Mouse (Mus musculus) forebrain, postnatal 0 days (tissue): ENCODE measurements around the gene Dot1l. TPM values are rescaled to one million over a fixed set of nuclear protein-coding genes. Genes with fewer than 3 reads are reported as not detected.

ENCODE experiments used
- ATAC-seq: fragments of 200-750 bp; cut with Nextera tagmentation; 2 replicates; pipeline ENCODE4 v1.8.0; 2017; ENCODE audit warnings: mild to moderate bottlenecking, moderate library complexity
- DNase-seq: peaks from one replicate; pipeline ENCODE4 v3.0.0-alpha.2; 2015
- H3K27ac ChIP-seq: fragments of 300-500 bp; sonication (generic); 2 replicates; pipeline ENCODE4 v1.5.1; 2014; ENCODE audit warnings: low read depth, mild to moderate bottlenecking, antibody characterized with exemption, low read length, moderate library complexity, mixed read lengths
- H3K27me3 ChIP-seq: fragments of 300-500 bp; sonication (generic); 2 replicates; pipeline ENCODE4 v1.6.1; 2014; ENCODE audit warnings: mild to moderate bottlenecking, low read length, mixed read lengths; ENCODE audit not compliant: insufficient read depth
- H3K36me3 ChIP-seq: fragments of 300-500 bp; sonication (generic); 2 replicates; pipeline ENCODE4 v1.6.1; 2014; ENCODE audit warnings: mild to moderate bottlenecking, moderate library complexity; ENCODE audit not compliant: insufficient read depth
- H3K4me1 ChIP-seq: fragments of 300-500 bp; sonication (generic); 2 replicates; pipeline ENCODE4 v1.6.1; 2014; ENCODE audit warnings: antibody characterized with exemption; ENCODE audit not compliant: insufficient read depth
- H3K4me2 ChIP-seq: fragments of 300-500 bp; sonication (generic); 2 replicates; pipeline ENCODE4 v1.6.1; 2014; ENCODE audit warnings: low read depth, mild to moderate bottlenecking, moderate library complexity
- H3K4me3 ChIP-seq: fragments of 300-500 bp; sonication (generic); 2 replicates; pipeline ENCODE4 v1.5.1; 2014; ENCODE audit warnings: low read depth, low read length, mixed read lengths
- H3K9ac ChIP-seq: fragments of 300-500 bp; sonication (generic); 2 replicates; pipeline ENCODE4 v1.6.1; 2014; ENCODE audit warnings: mild to moderate bottlenecking
- H3K9me3 ChIP-seq: fragments of 300-500 bp; sonication (generic); 2 replicates; pipeline ENCODE4 v1.6.1; 2016; ENCODE audit warnings: low read length
- CTCF ChIP-seq: sonication (generic); IDR thresholded peaks from 2 replicates; pipeline ENCODE4 v1.5.1; 2016; ENCODE audit warnings: antibody characterized with exemption, control low read depth, low read depth
- WGBS: fragments of 180-500 bp; shearing (Covaris S2); extraction: QIAGEN DNeasy Blood & Tissue Kit; methylation state at CpG from one replicate; pipeline ENCODE4 v1.1.7; 2014; 5-methylcytosine and 5-hydroxymethylcytosine counted together
- polyA plus RNA-seq: library from polyadenylated mRNA; unstranded; fragments of >200 nt; fragmentation: Nextera tagmentation; extraction: Ambion mirVana; gene quantifications from 2 replicates; pipeline ENCODE4 v1.2.1, GENCODE M21; 2015
- total RNA-seq: library from RNA; depleted of rRNA; stranded (reverse); fragments of >200 nt; gene quantifications from 2 replicates; pipeline ENCODE4 v1.2.3, GENCODE M21; 2014

Dot1l gene
- total and polyA plus RNA-seq, 2 experiments from 2014 or later, result 8.5 to 15.9 TPM

DNA sequence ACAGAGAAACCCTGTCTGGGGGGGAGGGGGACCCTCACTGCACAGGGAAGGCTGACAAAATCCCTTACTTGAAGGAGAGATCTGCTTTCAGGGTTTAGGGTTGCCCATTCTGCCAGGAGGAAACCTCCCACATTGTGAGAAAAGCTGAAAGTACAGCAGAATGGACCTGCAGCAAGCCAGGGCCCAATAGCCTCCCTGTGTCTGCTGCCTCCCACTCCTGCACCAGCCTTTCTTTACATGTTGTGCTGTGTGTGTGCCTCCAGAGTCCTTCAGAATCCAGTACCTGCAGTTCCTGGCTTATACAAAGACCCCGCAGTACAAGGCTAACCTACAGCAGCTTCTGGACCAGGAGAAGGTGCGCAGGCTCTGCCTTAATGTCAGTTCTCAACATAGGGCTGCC is 29.3 kb downstream of the Dot1l start:
- ATAC-seq, result no peak
- H3K36me3 ChIP-seq, result peaks cover 100% of the 10 kb centered on the region
- no peak for DNase-seq
- no peak overlapping the region for H3K27ac ChIP-seq
- H3K9ac ChIP-seq, result no peak overlapping the region
- H3K4me2 ChIP-seq, result no peak overlapping the region
- TF ChIP-seq CTCF, result no peak
- H3K9me3 ChIP-seq, result no peaks in the 10 kb centered on the region
- H3K4me3 ChIP-seq, result no peak overlapping the region
- H3K4me1 ChIP-seq, result no peaks in the 10 kb centered on the region
- 98% methylated on average over 2 of the region's 2 CpGs for WGBS
- H3K27me3 ChIP-seq, result no peaks in the 10 kb centered on the region

DNA sequence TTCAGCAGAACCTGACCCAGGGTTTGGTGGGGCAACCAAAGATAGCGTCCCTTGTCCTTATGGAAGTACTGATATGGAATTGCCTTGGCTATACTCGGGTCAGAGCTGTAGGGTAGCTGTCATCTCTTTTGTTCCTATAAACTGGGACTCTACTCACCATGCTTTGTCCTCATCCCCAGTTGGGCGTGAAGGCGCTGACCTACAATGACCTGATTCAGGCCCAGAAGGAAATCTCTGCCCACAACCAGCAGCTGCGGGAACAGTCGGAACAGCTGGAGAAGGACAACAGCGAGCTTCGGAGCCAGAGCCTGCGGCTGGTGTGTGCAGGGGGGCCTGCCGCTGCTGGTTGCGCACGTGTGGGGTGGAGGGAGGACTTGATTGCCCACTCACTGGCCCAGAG is 29.9 kb downstream of the Dot1l start:
- H3K4me2 ChIP-seq, result no peak overlapping the region
- H3K4me3 ChIP-seq, result no peak overlapping the region
- TF ChIP-seq CTCF, result no peak
- no peaks in the 10 kb centered on the region for H3K9me3 ChIP-seq
- no peak overlapping the region for H3K27ac ChIP-seq
- H3K27me3 ChIP-seq, result no peaks in the 10 kb centered on the region
- ATAC-seq (no peak), DNase-seq (no peak)
- WGBS, result 81% methylated on average over 12 of the region's 12 CpGs
- H3K4me1 ChIP-seq, result no peaks in the 10 kb centered on the region
- peaks cover 99% of the 10 kb centered on the region for H3K36me3 ChIP-seq
- H3K9ac ChIP-seq, result no peak overlapping the region

- ATAC-seq, result no peak
- H3K27ac ChIP-seq, result no peak overlapping the region
- no peak overlapping the region for H3K4me3 ChIP-seq
- peaks cover 99% of the 10 kb centered on the region for H3K36me3 ChIP-seq
- 94% methylated on average over 11 of the region's 11 CpGs for WGBS
- H3K9ac ChIP-seq, result no peak overlapping the region
- TF ChIP-seq CTCF, result no peak
- H3K4me1 ChIP-seq, result no peaks in the 10 kb centered on the region
- no peak for DNase-seq
- no peaks in the 10 kb centered on the region for H3K9me3 ChIP-seq
- no peaks in the 10 kb centered on the region for H3K27me3 ChIP-seq
- H3K4me2 ChIP-seq, result no peak overlapping the region
Measured at GRCm38 (mm10) chr10:80785963-80786362, 31.0 kb downstream of the Dot1l start.

DNA sequence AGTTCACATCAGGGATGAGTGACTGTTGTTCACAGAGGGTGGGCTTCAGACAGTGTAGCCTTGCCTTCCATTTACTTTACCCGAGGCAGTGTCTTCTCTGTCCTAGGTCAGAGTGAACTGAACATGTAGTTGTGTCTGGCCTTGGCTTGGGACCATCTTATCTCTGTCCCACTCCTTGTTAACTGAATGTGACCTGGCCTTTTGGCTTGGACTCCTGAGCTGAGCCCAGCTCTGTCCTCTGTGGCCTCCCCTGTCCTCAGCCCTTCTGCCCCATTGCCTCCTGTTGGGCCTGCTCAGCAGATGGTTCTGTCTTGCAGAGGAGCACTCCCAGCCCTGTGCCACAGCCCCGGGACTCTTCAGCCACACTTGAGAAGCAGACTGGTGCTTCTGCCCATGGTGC is 32.5 kb downstream of the Dot1l start:
- TF ChIP-seq CTCF, result no peak
- WGBS, result 81% methylated on average over 2 of the region's 2 CpGs
- Histone ChIP-seq H3K9ac (no peak overlapping the region), H3K4me2 (no peak overlapping the region), H3K4me3 (no peak overlapping the region), H3K4me1 (no peaks in the 10 kb centered on the region), H3K36me3 (peaks cover 97% of the 10 kb centered on the region), H3K27me3 (no peaks in the 10 kb centered on the region), H3K27ac (no peak overlapping the region), H3K9me3 (no peaks in the 10 kb centered on the region)
- no peak for DNase-seq
- ATAC-seq, result no peak

DNA sequence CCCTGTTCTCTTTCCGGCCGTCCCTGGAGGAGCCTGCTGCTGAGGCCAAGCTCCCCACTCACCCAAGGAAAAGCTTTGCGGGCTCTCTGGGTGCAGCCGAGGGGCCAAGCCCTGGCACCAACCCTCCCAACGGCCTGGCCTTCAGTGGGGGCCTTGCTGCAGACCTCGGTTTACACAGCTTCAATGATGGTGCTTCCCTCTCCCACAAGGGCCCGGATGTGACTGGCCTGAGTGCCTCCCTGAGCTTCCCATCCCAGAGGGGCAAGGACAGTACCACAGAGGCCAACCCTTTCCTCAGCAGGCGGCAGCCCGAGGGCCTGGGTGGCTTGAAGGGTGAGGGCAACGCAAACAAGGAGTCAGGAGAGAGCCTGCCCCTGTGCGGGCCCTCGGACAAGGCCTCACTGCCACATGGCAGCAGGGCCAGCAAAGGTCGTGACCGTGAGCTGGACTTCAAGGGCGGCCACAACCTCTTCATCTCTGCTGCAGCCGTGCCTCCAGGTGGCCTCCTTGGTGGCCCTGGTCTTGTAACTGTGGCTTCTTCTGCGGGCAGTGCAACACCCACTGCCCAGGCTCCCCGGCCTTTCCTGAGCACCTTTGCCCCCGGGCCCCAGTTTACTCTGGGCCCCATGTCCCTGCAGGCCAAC is 35.9 kb downstream of the Dot1l start:
- H3K36me3 ChIP-seq, result peaks cover 95% of the 10 kb centered on the region
- no peak for DNase-seq
- WGBS, result 90% methylated on average over 19 of the region's 19 CpGs
- H3K4me2 ChIP-seq, result no peak overlapping the region
- no peaks in the 10 kb centered on the region for H3K27me3 ChIP-seq
- no peak for TF ChIP-seq CTCF
- H3K27ac ChIP-seq, result no peak overlapping the region
- no peak for ATAC-seq
- H3K4me1 ChIP-seq, result no peaks in the 10 kb centered on the region
- H3K4me3 ChIP-seq, result no peak overlapping the region
- H3K9me3 ChIP-seq, result no peaks in the 10 kb centered on the region
- H3K9ac ChIP-seq, result no peak overlapping the region

GRCm38 (mm10) chr10:80791476-80792174 is 36.6 kb downstream of the Dot1l start:
- Histone ChIP-seq H3K36me3 (peaks cover 95% of the 10 kb centered on the region), H3K27me3 (no peaks in the 10 kb centered on the region), H3K27ac (no peak overlapping the region), H3K4me2 (no peak overlapping the region), H3K4me1 (peaks cover under 1% of the 10 kb centered on the region; the same call in 1 of the 2 replicates), H3K9me3 (no peaks in the 10 kb centered on the region), H3K9ac (no peak overlapping the region), H3K4me3 (no peak overlapping the region)
- TF ChIP-seq CTCF, result no peak
- WGBS, result 82% methylated on average over 33 of the region's 33 CpGs
- no peak for DNase-seq
- no peak for ATAC-seq
